Mouse (Mus musculus): ENCODE results near the gene 6030408B16Rik.

The 6030408B16Rik gene

DNA sequence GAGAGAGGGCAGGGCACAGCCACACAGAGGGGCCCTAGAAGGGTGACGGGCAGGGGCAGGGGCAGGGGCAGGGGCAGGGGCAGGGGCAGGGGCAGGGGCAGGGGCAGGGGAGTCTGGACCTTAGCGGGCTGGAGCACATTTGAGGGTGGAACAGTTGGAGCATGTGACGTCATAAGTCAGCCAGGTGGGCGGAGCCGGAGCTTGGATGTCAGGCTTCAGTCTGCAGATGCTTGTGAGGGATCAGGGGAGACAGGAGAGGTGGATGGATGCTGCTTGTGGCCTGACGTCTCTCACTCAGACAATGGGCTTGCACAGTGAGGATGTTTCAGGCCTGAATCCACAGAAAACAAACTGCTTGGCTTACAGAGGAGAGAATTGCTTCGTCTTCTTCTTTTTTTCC lies 5.5 kb downstream of the 6030408B16Rik start:
- no peak for DNase-seq

DNA sequence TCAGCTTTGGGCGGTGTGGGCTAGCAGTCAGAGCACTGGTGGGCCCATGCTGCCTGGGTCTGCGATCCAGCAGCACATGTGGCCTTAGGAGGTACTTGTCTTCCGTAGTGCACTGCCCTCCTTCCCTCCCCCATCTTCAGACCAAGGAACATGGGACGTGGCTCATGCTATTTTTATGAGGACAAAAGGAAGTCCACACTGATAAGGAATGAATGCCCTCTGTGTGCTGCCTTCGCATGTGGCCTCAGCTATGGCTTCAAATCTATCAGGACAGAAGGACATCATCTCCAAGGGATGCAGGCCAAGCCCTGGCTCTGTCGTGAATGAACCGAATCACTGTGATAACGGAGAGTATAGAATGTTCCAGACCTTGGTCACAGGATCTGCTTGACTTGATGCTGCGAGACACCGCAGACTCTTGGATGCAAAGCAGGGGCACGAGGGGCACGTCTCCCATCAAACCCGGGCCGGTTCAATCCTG lies 6.5 kb downstream of the 6030408B16Rik start:
- DNase-seq: no peak

DNA sequence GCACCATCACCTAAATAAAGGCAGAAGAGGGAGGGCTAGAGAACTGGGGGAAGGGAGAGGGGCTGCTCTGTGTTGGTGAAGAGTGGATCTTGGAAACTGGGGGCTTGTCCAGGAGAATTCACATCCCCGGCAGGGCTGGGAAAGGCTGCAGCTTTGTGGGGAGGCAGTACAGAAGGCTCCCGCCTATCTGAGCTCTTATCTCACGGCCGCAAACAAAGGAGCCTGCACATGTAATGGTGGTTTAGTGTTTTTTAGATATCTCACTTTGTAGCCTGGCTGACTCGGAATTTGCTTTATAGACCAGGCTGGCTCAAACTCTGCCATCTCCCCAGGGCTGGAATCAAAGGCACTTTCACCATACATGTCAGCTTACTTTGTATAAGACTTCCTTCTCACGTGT lies 7.1 kb downstream of the 6030408B16Rik start:
- DNase-seq: no peak

DNA sequence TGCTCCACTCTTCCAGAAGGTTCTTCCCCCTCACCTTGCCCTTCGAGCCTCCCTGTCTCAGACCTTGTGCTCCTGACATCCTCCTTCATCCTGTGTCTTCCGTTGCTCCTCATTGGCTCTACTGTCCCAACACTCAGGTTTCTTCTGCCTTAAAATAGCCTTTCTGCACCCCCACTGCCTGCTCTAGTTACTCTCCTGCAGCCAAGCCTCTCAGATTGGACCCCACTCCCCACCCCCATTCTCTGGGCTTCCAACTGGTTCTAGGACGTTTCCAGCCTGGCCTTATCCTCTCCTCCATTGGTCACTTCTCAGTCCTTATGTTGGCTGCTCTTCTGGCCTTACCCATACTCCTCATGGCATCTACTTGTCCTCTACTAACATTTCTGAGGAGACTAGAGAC lies 9.2 kb downstream of the 6030408B16Rik start:
- DNase-seq: no peak

DNA sequence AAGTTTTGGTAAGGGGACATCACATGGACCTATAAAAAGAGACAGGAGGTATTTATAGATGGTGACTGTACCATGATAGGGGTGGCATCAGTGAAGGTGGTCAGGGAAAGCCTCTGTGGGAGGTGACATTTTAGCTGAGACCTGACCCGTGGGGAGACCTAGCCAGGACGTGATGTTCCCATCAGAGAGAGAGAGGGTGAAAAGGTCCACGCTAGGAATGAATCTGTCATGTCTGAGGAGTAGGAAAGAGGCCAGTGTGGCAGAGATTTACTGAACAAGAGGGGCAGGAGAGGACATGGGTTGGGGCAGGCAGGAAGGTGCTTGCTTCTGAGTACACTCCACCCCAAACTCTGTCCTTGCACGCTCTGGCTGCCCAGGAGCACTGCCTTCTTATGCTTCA lies 10.8 kb downstream of the 6030408B16Rik start:
- DNase-seq: no peak

DNA sequence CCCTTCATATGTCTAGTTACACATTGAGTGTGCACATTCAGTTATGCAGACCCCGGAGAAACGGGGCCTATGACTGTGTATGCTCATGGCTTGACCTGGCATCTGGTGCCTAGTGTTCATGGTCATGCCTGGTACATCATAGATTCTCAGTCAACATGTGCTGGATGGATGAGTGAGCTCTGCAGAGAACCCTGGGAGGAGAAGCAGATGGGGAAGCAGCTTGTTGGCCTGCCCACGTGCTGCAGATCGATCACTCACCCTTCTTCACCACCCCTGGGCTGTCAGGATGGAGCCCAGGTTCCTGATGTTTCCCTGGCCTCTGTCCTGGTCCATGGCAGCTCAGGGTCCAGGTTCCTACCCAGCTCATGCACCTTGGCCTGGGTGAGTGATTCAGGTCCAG lies 13.4 kb downstream of the 6030408B16Rik start:
- no peak for DNase-seq

DNA sequence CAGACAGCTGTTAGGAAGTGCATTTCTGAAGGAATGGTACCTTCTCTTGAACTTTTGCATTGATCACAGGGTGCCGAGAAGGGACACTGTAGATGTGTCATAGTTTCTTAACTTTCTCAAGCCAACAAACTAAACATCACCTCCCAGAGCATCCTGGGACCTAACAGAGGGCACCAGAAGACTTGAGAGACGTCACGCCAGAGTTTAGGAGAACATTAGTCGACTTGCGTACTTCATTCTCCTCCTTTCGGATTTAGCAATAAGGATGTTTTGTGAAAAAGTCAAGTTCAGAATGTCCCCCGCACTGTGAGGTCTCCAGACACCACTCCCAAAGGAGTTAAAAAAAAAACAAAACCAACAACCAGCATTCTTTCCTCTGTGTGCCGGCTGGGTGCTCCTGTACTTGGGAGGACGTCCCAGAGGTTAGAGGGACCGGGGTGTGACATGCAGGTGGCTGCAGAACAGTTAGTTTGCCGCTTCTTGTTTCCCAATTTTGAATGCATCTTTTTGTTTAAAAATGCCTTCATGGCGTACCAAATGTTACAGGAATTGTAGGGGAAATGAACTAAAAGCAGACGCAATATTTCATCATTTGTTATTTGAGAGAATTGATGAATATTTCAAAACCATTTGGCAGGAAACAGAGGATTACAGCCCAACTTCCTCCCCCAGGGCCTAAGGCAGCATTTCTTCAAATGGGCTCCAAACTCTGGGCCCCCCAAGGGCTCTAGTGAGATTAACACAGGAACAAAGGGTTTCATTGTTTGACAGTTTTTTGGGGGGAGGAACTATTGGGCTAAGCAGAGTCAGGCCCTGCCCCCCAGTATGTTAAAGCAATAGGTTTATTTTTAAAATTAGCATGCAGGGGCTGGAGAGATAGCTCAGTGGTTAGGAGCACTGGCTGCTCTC lies 15.7 kb downstream of the 6030408B16Rik start:
- no peak for DNase-seq

DNA sequence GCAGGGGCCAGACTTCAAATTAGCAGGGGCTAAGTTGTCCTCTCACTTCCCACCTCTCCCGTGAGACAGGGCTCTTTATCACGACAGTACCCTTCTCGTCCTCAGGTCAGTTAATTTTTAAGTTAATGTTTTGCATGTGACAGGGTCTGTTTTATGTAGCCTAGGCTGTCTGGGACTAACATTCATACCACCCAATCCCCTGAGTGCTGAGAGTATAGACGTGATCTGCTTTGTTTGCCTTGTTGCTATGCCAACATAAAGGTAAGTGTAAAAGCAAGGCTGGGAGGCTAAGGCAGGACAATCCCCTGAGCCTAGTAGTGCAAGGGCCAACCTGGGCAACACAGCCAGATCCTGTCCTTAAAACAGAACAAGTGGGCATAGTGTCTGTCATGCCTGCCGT lies 16.5 kb downstream of the 6030408B16Rik start:
- DNase-seq: no peak

DNA sequence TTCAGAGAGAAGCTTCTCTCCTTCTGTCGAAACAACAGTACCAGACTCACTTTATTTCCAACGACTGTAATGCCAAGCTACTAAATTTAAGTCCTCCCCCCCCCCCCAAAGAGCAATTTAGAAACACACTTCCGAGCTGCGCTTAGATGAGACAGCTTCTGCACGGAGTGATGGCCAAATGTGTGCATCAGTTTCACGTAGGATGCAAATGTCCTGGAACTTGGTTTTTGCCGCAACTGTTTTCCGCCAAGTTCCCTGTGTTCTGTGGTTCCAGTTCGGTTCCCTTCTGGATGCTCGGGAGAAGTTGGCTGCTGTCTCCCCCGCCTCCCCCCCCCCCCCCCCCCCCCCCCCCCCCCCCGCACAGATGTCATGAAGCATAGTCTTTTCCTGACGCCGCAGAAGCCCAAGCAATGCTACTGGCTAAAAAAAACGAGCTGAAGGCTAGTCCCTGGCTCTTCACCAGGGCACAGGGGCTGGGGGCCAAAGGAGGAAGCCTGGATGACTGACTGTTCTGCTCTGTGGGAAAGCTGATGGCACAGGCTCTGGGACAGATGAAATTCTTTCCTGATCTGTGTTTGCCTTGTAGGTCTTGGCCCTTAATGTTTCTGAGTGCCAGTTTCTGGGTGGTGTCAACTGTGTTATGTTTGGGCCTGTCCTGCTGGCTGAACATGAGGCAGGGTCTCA lies 18.2 kb downstream of the 6030408B16Rik start:
- DNase-seq: no peak

DNA sequence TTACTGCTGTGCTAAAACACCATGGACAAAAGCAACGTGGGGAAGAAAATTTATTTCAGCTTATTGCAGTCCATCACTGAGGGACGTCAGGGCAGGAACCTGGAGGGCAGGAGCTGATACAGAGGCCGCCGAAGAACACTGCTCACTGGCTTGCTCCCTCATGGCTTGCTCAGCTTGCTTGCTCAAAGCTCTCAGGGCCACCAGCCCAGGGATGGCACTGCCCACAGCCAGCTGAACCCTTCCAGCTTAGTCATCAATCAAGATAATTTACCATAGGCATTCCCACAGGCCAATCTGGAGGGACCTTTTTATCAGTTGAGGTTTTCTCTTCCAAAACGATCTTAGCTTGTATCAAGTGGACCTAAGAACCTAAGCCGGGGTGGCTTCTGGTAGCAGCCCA lies 19.0 kb downstream of the 6030408B16Rik start:
- DNase-seq: no peak

DNA sequence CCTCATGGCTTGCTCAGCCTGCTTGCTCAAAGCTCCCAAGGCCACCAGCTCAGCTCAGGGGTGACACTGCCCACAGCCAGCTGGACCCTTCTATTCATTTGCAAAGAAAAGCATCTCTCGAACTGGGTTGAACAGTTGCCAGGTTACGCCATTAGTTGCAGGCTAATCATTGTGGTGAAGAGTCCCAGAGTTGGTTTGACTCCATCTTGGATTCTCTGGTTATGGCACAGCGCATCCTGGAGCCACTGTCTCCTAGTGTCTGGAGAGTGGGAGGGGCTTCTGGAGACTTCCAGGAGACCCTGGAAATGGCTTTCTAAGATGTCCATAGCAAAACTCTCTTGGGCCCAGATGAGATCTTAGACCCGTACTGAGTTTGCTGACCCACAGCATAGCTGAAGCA lies 22.4 kb downstream of the 6030408B16Rik start:
- DNase-seq: no peak

DNA sequence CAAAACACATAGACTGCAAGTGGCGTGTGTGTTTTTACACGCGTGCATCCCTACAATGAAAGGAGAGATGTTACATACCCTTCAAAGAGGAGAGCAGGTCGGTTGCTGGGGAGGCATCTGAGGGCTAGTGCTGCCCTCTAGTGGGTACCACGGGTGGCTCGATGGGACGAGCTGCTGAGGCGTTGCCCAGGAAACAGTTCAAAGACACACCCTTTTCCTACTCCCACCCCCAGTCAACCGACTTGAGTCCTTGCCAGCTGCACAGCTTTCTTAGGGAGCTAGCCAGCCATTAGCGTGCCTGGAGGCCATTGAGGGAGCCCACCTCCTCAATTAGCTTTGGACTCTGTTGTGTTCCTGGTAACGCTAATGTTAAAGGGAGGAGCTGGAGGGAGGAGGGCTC lies 22.8 kb downstream of the 6030408B16Rik start:
- DNase-seq: peak; percentile 87 to 90

DNA sequence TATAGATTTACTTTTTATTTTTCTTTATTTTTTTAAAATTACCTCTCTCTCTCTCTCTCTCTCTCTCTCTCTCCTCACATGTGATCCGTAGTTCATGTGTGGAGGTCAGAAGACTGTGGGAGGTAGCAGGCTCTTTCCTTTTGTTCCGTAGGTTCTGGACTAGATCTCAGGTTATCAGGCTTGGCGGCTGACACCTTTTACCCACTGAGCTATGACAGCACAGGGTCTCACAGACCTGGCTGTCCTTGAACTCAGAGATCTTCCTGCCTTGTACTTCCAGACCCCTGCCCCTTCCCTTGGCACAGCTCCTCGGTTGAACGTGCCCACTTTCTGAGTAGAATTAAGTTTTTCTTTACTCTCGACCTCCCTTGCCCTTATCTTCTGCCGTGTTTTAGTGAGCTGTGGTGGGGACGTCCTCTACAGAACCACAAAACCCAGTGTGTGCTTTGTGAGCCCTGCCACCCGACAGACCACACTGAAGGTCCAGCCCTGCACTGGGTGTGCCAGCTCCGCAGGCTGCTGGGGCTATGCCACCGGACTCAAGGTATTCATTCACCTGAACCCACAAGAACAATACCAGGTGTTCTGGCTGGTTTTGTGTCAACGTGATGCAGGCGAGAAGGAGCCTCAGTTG lies 23.4 kb downstream of the 6030408B16Rik start:
- no peak for DNase-seq

DNA sequence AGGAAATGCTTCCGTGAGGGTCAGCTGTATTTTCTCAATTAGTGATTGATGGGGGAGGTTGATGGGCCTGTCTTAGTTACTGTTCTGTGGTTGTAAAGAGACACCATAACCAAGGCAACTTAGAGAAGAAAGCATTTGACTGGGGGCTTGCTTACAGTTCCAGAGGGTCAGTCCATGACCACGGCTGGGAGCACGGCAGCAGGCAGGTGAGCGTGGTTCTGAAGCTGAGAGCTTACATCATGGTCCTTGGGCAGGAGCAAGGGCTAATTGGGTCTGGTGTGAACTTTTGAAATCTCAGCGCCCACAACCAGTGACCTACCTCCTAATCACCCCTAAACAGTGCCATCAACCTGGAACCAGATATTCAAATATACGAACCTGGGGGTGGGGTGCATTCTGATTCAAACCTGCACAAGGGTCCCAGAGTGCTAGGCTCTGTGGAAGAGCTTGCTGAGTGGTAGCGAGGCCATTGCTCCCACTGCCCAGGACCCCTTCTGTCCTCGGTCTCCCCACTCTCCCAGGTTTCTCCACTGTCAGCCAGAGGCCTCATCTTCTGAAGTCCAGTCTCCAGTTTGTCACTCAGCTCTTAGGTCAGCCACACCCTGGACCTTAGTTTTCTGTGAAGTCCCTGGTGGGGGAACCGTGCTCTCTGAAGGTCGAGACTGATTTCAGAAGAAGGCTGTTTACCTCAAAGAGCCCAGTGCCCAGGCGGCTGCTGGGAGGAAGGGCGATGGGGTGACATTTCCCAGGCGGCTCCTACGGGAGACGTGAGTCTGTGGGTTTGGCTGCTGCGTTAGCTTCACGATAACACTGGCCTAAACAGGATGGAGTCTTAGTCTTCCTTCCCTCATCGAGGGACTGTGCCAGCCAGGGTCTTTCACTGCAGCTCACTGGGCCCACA lies 24.2 kb downstream of the 6030408B16Rik start:
- DNase-seq: no peak

DNA sequence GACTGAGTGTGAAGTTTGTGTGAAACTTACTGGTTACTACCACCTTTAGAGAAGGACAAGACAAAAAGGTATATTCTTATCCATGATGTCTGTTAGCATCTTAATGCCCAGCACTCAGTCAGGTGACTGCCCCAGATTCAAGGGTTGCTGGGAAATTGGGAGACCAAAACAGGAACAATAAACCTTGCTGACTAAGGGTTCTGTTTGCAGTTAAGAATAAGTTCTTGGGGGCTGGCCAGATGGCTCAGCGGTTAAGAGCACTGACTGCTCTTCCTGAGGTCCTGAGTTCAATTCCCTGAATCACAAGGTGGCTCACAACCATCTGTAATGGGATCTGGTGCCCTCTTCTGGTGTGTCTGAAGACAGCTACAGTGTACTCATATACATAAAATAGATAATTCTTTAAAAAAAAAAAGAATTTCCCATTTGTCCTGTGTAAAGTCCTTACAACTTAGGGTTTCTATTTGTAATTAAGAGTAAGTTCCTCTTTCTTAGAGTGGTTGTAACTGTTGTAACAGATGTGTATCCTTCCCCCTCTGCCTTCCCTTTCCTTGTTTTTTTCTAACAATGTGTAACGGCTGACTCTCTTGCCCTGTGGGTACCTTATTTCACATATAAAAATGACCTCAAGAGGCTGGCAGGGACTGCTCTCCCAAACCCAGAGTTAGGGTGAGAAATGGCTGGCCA lies 24.9 kb downstream of the 6030408B16Rik start:
- no peak for DNase-seq

DNA sequence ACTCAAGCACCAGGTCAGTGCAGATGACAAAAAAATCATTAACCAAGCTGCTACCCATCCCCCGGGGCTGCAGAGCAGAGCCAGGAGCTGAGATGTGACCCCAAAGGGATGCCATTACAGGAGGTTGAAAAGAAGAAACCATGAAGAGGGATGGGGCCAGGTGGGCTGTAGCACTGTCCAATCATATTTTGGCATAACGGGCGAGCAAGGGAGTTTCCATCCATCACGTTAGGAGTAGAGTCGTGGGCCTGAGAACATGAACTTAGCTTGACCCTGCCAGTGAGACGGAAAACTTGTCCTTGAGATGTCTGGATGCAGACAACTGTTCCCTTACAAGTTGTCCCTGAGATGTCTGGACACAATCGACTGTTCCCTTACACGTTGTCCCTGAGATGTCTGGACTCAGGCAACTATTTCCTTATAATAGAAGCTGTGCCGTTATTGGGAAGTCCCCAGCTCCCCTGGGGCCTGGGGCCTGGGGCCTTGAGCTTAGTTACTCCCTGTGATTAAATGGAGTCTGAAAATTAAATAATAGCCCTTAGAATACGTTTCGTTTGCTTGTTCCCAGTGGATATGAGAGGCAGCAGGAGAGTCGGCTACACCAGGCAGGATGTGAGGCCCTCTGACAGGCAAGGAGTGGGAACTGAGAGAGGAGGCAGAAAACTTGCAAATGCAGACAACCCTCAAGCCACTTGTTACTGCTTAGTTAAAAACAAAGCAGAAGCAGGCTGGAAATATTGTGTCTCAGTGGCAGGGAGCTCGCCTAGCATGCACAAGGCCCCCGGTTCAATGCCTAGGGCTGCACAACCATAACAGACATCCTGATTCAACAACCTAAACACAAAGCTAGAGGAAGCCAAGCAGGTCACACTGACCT lies 26.1 kb downstream of the 6030408B16Rik start:
- DNase-seq: no peak

DNA sequence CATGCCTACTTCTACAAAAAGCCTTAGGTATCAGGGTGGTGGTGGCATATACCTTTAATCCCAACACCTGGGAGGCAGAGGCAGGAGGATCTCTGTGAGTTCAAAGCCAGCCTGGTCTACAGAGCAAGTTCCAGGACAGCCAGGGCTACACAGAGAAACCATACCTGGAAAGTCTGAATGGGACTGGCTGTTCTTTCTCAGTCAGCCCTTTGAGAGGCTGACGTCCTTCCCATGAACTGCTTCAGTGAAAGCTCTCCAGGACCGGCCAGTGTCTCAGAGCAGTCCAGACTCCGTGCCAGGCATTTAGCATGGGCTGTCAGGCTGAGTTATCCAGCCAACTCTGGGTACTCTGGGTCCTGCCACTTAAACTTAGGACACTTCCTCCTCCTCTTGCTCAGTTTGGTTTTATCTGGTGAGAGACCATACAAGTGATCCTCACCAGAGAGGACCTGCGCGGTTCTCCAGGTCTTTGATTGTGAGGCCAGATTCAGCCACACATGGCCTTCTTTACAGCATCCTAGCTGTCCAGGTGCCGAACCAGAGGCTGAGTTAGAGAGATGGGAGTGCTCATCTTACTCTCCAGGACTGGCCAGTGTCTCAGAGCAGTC lies 27.1 kb downstream of the 6030408B16Rik start:
- DNase-seq: no peak

DNA sequence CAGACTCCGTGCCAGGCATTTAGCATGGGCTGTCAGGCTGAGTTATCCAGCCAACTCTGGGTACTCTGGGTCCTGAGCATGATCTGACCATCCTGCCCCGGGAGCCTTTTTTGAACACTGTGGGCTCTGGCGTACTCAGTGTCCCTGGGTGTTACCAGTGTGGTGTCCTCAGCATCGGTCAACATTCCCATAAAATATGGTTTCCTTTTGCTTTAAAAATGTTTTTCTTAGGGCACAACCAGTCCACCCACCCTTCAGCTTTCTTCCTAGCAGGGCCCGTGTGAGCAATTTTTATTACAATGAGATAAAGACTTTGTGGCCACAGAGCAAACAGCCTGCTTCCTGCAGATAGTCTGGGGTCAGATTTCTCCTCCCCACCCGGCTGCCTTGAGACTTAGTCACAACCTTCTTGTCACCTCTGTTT lies 27.6 kb downstream of the 6030408B16Rik start:
- no peak for DNase-seq

DNA sequence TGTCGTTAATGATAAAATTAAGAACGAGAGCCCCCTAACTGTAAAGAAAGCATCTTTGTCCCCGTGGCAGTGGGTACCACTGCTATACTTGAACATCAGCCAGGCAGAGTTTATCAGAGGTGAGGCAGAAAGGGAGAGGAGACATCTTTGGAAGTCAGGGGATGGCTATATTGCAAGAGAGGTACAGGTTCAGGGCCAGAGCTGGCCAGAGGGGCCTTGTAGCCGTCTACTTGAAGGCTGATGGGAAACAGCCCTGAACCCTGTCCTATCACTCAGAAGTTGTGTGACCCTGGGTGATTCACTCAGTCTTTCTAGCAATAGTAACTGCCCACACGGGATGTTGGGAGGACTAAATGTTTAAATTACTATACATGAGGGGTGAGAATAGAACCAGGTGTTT lies 28.1 kb downstream of the 6030408B16Rik start:
- DNase-seq: no peak

DNA sequence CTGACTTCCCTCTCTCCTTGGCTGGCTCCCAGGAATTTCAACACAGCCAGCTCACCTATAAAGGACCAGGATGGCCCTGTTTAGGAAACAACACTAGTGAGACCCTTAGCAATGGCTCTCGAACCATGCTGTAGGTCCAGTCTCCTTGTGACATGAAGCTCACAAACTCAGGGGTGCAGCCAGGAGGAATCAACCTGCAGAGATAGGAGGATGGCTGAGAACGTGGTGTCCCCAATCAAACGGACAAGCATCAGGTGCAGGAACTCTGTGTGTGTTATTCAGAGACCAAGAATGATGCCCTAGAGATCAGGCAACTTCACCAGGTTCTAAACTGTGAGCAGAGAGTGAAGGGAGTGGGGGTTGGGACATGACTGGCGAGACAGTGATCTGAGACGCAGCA lies 29.1 kb downstream of the 6030408B16Rik start:
- DNase-seq: no peak
